Mouse (Mus musculus) limb, embryonic 12.5 days (tissue): Measurements from ENCODE around the gene Ptprf. TPM values are rescaled to one million over a fixed set of nuclear protein-coding genes. Genes with fewer than 3 reads are reported as not detected.

Experiments
- ATAC-seq: fragments of 200-750 bp; cut with Nextera tagmentation; 2 replicates; pipeline ENCODE4 v1.8.0; 2017; ENCODE audit warnings: low read depth, moderate TSS enrichment; ENCODE audit not compliant: insufficient number of reproducible peaks, insufficient read depth, low FRiP score, low TSS enrichment
- H3K27ac ChIP-seq: fragments of 300-500 bp; sonication (generic); 2 replicates; pipeline ENCODE4 v1.5.1; 2016; ENCODE audit warnings: mild to moderate bottlenecking, moderate library complexity
- H3K27me3 ChIP-seq: fragments of 300-500 bp; sonication (generic); 2 replicates; pipeline ENCODE4 v1.6.1; 2016; ENCODE audit warnings: mild to moderate bottlenecking, moderate library complexity
- H3K36me3 ChIP-seq: fragments of 300-500 bp; sonication (generic); 2 replicates; pipeline ENCODE4 v1.6.1; 2016; ENCODE audit warnings: mild to moderate bottlenecking, moderate library complexity
- H3K4me1 ChIP-seq: fragments of 300-500 bp; sonication (generic); replicated peaks from 2 replicates; pipeline ENCODE4 v1.6.1; 2016
- H3K4me2 ChIP-seq: fragments of 300-500 bp; sonication (generic); 2 replicates; pipeline ENCODE4 v1.6.1; 2016; ENCODE audit warnings: mild to moderate bottlenecking, moderate library complexity
- H3K4me3 ChIP-seq: fragments of 300-500 bp; sonication (generic); replicated peaks from 2 replicates; pipeline ENCODE4 v1.5.1; 2016; ENCODE audit warnings: mild to moderate bottlenecking
- H3K9ac ChIP-seq: fragments of 300-500 bp; sonication (generic); replicated peaks from 2 replicates; pipeline ENCODE4 v1.6.1; 2016; ENCODE audit warnings: mild to moderate bottlenecking, moderate library complexity
- H3K9me3 ChIP-seq: fragments of 300-500 bp; sonication (generic); 2 replicates; pipeline ENCODE4 v1.6.1; 2016; ENCODE audit warnings: mild to moderate bottlenecking, moderate library complexity
- WGBS: fragments of 180-500 bp; shearing (Covaris S2); methylation state at CpG from one replicate; pipeline ENCODE4 v1.1.7; 2016; 5-methylcytosine and 5-hydroxymethylcytosine counted together
- polyA plus RNA-seq: library from polyadenylated mRNA; unstranded; fragments of >200 nt; fragmentation: Nextera tagmentation; extraction: Ambion mirVana; gene quantifications from 2 replicates; pipeline ENCODE4 v1.2.1, GENCODE M21; 2016

Ptprf gene
- polyA plus RNA-seq, 1 experiment from 2014 or later: 69.6 TPM

- peaks cover 73% of the 10 kb centered on the region for H3K36me3 ChIP-seq
- ATAC-seq: no peak
- no peak overlapping the region for H3K4me3 ChIP-seq
- WGBS: 88% methylated on average over 10 of the region's 10 CpGs
- H3K27me3 ChIP-seq: no peaks in the 10 kb centered on the region
- no peak overlapping the region for H3K27ac ChIP-seq
- H3K9me3 ChIP-seq: no peaks in the 10 kb centered on the region
- no peak overlapping the region for H3K4me2 ChIP-seq
- H3K4me1 ChIP-seq: peaks cover 44% of the 10 kb centered on the region
- no peak overlapping the region for H3K9ac ChIP-seq
Measured at GRCm38 (mm10) chr4:118257416-118257815, 33.8 kb downstream of the Ptprf start.

GRCm38 (mm10) chr4:118256217-118256616 lies 35.0 kb downstream of the Ptprf start:
- H3K27ac ChIP-seq: no peak overlapping the region
- no peak overlapping the region for H3K4me3 ChIP-seq
- no peaks in the 10 kb centered on the region for H3K27me3 ChIP-seq
- H3K9ac ChIP-seq: no peak overlapping the region
- H3K4me2 ChIP-seq: no peak overlapping the region
- no peaks in the 10 kb centered on the region for H3K9me3 ChIP-seq
- H3K4me1 ChIP-seq: peaks cover 32% of the 10 kb centered on the region
- WGBS: 43% methylated on average over 12 of the region's 12 CpGs
- ATAC-seq: no peak
- peaks cover 80% of the 10 kb centered on the region for H3K36me3 ChIP-seq

GRCm38 (mm10) chr4:118254953-118255352 lies 36.3 kb downstream of the Ptprf start:
- ATAC-seq: no peak
- Histone ChIP-seq H3K27ac (no peak overlapping the region), H3K27me3 (no peaks in the 10 kb centered on the region), H3K9ac (no peak overlapping the region), H3K36me3 (peaks cover 92% of the 10 kb centered on the region), H3K4me2 (no peak overlapping the region), H3K4me1 (peaks cover 20% of the 10 kb centered on the region), H3K9me3 (no peaks in the 10 kb centered on the region), H3K4me3 (no peak overlapping the region)
- WGBS: 84% methylated on average over 5 of the region's 5 CpGs

GRCm38 (mm10) chr4:118247323-118247722 lies 43.9 kb downstream of the Ptprf start:
- Histone ChIP-seq H3K9ac (no peak overlapping the region), H3K4me2 (no peak overlapping the region), H3K27me3 (no peaks in the 10 kb centered on the region), H3K4me1 (0 out of 2 replicates have a peak, but pooled peaks cover 7% of the 10 kb centered on the region), H3K9me3 (no peaks in the 10 kb centered on the region), H3K27ac (no peak overlapping the region), H3K4me3 (no peak overlapping the region), H3K36me3 (peaks cover 98% of the 10 kb centered on the region)
- WGBS: 85% methylated on average over 3 of the region's 3 CpGs
- ATAC-seq: no peak

- H3K36me3 ChIP-seq: peaks cover 96% of the 10 kb centered on the region
- no peak overlapping the region for H3K9ac ChIP-seq
- ATAC-seq: no peak
- 0 out of 2 replicates have a peak, but pooled peaks cover 7% of the 10 kb centered on the region for H3K4me1 ChIP-seq
- no peaks in the 10 kb centered on the region for H3K27me3 ChIP-seq
- no peaks in the 10 kb centered on the region for H3K9me3 ChIP-seq
- 79% methylated on average over 14 of the region's 14 CpGs for WGBS
- no peak overlapping the region for H3K4me3 ChIP-seq
- no peak overlapping the region for H3K4me2 ChIP-seq
- H3K27ac ChIP-seq: no peak overlapping the region
Measured at GRCm38 (mm10) chr4:118245847-118246246, 45.4 kb downstream of the Ptprf start.

GRCm38 (mm10) chr4:118243791-118244190 lies 47.4 kb downstream of the Ptprf start:
- Histone ChIP-seq H3K4me2 (no peak overlapping the region), H3K4me1 (0 out of 2 replicates have a peak, but pooled peaks cover 7% of the 10 kb centered on the region), H3K9ac (no peak overlapping the region), H3K4me3 (no peak overlapping the region), H3K27me3 (no peaks in the 10 kb centered on the region), H3K9me3 (no peaks in the 10 kb centered on the region), H3K36me3 (peaks cover 85% of the 10 kb centered on the region), H3K27ac (peak overlapping the region; percentile 12)
- WGBS: 74% methylated on average over 7 of the region's 7 CpGs
- no peak for ATAC-seq

- H3K27me3 ChIP-seq: no peaks in the 10 kb centered on the region
- H3K9ac ChIP-seq: no peak overlapping the region
- 0 out of 2 replicates have a peak, but pooled peaks cover 7% of the 10 kb centered on the region for H3K4me1 ChIP-seq
- 75% methylated on average over 11 of the region's 11 CpGs for WGBS
- H3K4me2 ChIP-seq: no peak overlapping the region
- no peak for ATAC-seq
- H3K9me3 ChIP-seq: no peaks in the 10 kb centered on the region
- no peak overlapping the region for H3K4me3 ChIP-seq
- H3K27ac ChIP-seq: no peak overlapping the region
- peaks cover 85% of the 10 kb centered on the region for H3K36me3 ChIP-seq
Measured at GRCm38 (mm10) chr4:118243298-118243697, 47.9 kb downstream of the Ptprf start.

- H3K4me3 ChIP-seq: no peak overlapping the region
- H3K36me3 ChIP-seq: peaks cover 85% of the 10 kb centered on the region
- ATAC-seq: no peak
- WGBS: 93% methylated on average over 16 of the region's 16 CpGs
- H3K4me2 ChIP-seq: no peak overlapping the region
- H3K9me3 ChIP-seq: no peaks in the 10 kb centered on the region
- H3K4me1 ChIP-seq: 0 out of 2 replicates have a peak, but pooled peaks cover 7% of the 10 kb centered on the region
- H3K27ac ChIP-seq: no peak overlapping the region
- no peaks in the 10 kb centered on the region for H3K27me3 ChIP-seq
- H3K9ac ChIP-seq: no peak overlapping the region
Measured at GRCm38 (mm10) chr4:118239960-118240689, 51.1 kb downstream of the Ptprf start.

GRCm38 (mm10) chr4:118238666-118239065 lies 52.5 kb downstream of the Ptprf start:
- 88% methylated on average over 6 of the region's 6 CpGs for WGBS
- peaks cover 85% of the 10 kb centered on the region for H3K36me3 ChIP-seq
- no peaks in the 10 kb centered on the region for H3K4me1 ChIP-seq
- no peaks in the 10 kb centered on the region for H3K9me3 ChIP-seq
- no peak for ATAC-seq
- H3K4me3 ChIP-seq: no peak overlapping the region
- H3K27ac ChIP-seq: no peak overlapping the region
- no peak overlapping the region for H3K9ac ChIP-seq
- H3K27me3 ChIP-seq: no peaks in the 10 kb centered on the region
- H3K4me2 ChIP-seq: no peak overlapping the region

GRCm38 (mm10) chr4:118236871-118237270 lies 54.3 kb downstream of the Ptprf start:
- no peaks in the 10 kb centered on the region for H3K27me3 ChIP-seq
- H3K4me2 ChIP-seq: no peak overlapping the region
- H3K36me3 ChIP-seq: peaks cover 86% of the 10 kb centered on the region
- 90% methylated on average over 9 of the region's 9 CpGs for WGBS
- no peak overlapping the region for H3K4me3 ChIP-seq
- no peaks in the 10 kb centered on the region for H3K4me1 ChIP-seq
- no peak for ATAC-seq
- no peak overlapping the region for H3K9ac ChIP-seq
- no peaks in the 10 kb centered on the region for H3K9me3 ChIP-seq
- no peak overlapping the region for H3K27ac ChIP-seq

- Histone ChIP-seq H3K4me3 (no peak overlapping the region), H3K9ac (no peak overlapping the region), H3K27me3 (no peaks in the 10 kb centered on the region), H3K9me3 (no peaks in the 10 kb centered on the region), H3K4me2 (no peak overlapping the region), H3K4me1 (no peaks in the 10 kb centered on the region), H3K36me3 (peaks cover 91% of the 10 kb centered on the region), H3K27ac (no peak overlapping the region)
- WGBS: 64% methylated on average over 11 of the region's 11 CpGs
- no peak for ATAC-seq
Measured at GRCm38 (mm10) chr4:118234711-118235388, 56.4 kb downstream of the Ptprf start.
